Mouse (Mus musculus): ENCODE results near the gene Mrtfb. TPM values are rescaled to one million over a fixed set of nuclear protein-coding genes. Genes with fewer than 3 reads are reported as not detected.

The Mrtfb gene
- polyA plus RNA-seq, 2 experiments = 1.1 to 3.3 TPM

- Histone ChIP-seq H3K36me3 (replicated peaks; ENCODE audit: control insufficient read depth, insufficient read depth, low read depth) (no peaks in the 10 kb centered on the region), H3K4me3 (ENCODE audit: insufficient read depth in 1 of 2, low read depth in 2 of 2, low read length in 2 of 2) (no peak overlapping the region), H3K27ac (no peak overlapping the region), H3K9ac (replicated peaks) (no peak overlapping the region), H3K27me3 (ENCODE audit: control insufficient read depth, insufficient read depth, low read length) (no peaks in the 10 kb centered on the region), H3K4me2 (ENCODE audit: low read depth) (no peak overlapping the region), H3K4me1 (replicated peaks; ENCODE audit: control insufficient read depth in 2 of 2, insufficient read depth in 2 of 2, low read length in 1 of 2) (peaks cover 0 to 10% of the 10 kb centered on the region in 2 experiments; a peak in 2 of 4 replicates), H3K9me3 (ENCODE audit: control insufficient read depth, low read length) (no peaks in the 10 kb centered on the region)
- WGBS (ENCODE audit: insufficient replicate concordance) = 65% methylated on average over 5 of the region's 5 CpGs
- TF ChIP-seq EP300 (IDR thresholded peaks at IDR 0.05; ENCODE audit: low read depth) (no peak), CTCF (IDR thresholded peaks at IDR 0.05; ENCODE audit: low read depth) (no peak)
- DNase-seq (ENCODE audit: low read depth in 3 of 3, low spot score in 3 of 3) (no peak), ATAC-seq (ENCODE audit: insufficient read depth) (no peak)
Measured at GRCm38 (mm10) chr16:13354431-13354830, 98.2 kb downstream of the Mrtfb start.

- 26% methylated on average over 15 of the region's 15 CpGs for WGBS (ENCODE audit: insufficient replicate concordance)
- no peak for ATAC-seq (ENCODE audit: insufficient read depth)
- no peaks in the 10 kb centered on the region for H3K9me3 ChIP-seq (ENCODE audit: control insufficient read depth, low read length)
- H3K36me3 ChIP-seq (replicated peaks; ENCODE audit: control insufficient read depth, insufficient read depth, low read depth) = no peaks in the 10 kb centered on the region
- H3K4me3 ChIP-seq (ENCODE audit: insufficient read depth in 1 of 2, low read depth in 2 of 2, low read length in 2 of 2) = no peak overlapping the region
- no peaks in the 10 kb centered on the region for H3K27me3 ChIP-seq (ENCODE audit: control insufficient read depth, insufficient read depth, low read length)
- H3K4me1 ChIP-seq (replicated peaks; ENCODE audit: control insufficient read depth in 2 of 2, insufficient read depth in 2 of 2, low read length in 1 of 2) = peaks cover 0 to 10% of the 10 kb centered on the region in 2 experiments; a peak in 2 of 4 replicates
- no peak for DNase-seq (ENCODE audit: low read depth in 3 of 3, low spot score in 3 of 3)
- H3K27ac ChIP-seq = no peak overlapping the region
- no peak overlapping the region for H3K9ac ChIP-seq (replicated peaks)
- TF ChIP-seq EP300 (IDR thresholded peaks at IDR 0.05; ENCODE audit: low read depth) (no peak), CTCF (IDR thresholded peaks at IDR 0.05; ENCODE audit: low read depth) (peak; percentile 32)
- peak overlapping the region; percentile 3; the same call in 1 of the 2 replicates for H3K4me2 ChIP-seq (ENCODE audit: low read depth)
Measured at GRCm38 (mm10) chr16:13357806-13358679, 101.8 kb downstream of the Mrtfb start.

- peaks cover 0 to 10% of the 10 kb centered on the region in 2 experiments; a peak in 2 of 4 replicates for H3K4me1 ChIP-seq (replicated peaks; ENCODE audit: control insufficient read depth in 2 of 2, insufficient read depth in 2 of 2, low read length in 1 of 2)
- DNase-seq (ENCODE audit: low read depth in 3 of 3, low spot score in 3 of 3) (no peak), ATAC-seq (ENCODE audit: insufficient read depth) (no peak)
- H3K4me2 ChIP-seq (ENCODE audit: low read depth) = no peak overlapping the region; the same call in 1 of the 2 replicates
- H3K36me3 ChIP-seq (replicated peaks; ENCODE audit: control insufficient read depth, insufficient read depth, low read depth) = no peaks in the 10 kb centered on the region
- H3K9me3 ChIP-seq (ENCODE audit: control insufficient read depth, low read length) = no peaks in the 10 kb centered on the region
- no peaks in the 10 kb centered on the region for H3K27me3 ChIP-seq (ENCODE audit: control insufficient read depth, insufficient read depth, low read length)
- H3K27ac ChIP-seq = no peak overlapping the region
- H3K9ac ChIP-seq (replicated peaks) = no peak overlapping the region
- TF ChIP-seq CTCF (IDR thresholded peaks at IDR 0.05; ENCODE audit: low read depth) = no peak
- no peak for TF ChIP-seq EP300 (IDR thresholded peaks at IDR 0.05; ENCODE audit: low read depth)
- H3K4me3 ChIP-seq (ENCODE audit: insufficient read depth in 1 of 2, low read depth in 2 of 2, low read length in 2 of 2) = no peak overlapping the region
Measured at GRCm38 (mm10) chr16:13358741-13359140, 102.5 kb downstream of the Mrtfb start.

GRCm38 (mm10) chr16:13359405-13359858, 103.2 kb downstream of the Mrtfb start:
- Histone ChIP-seq H3K27ac (no peak overlapping the region), H3K4me3 (ENCODE audit: insufficient read depth in 1 of 2, low read depth in 2 of 2, low read length in 2 of 2) (no peak overlapping the region), H3K9ac (replicated peaks) (no peak overlapping the region), H3K9me3 (ENCODE audit: control insufficient read depth, low read length) (no peaks in the 10 kb centered on the region), H3K27me3 (ENCODE audit: control insufficient read depth, insufficient read depth, low read length) (no peaks in the 10 kb centered on the region), H3K36me3 (replicated peaks; ENCODE audit: control insufficient read depth, insufficient read depth, low read depth) (no peaks in the 10 kb centered on the region), H3K4me1 (replicated peaks; ENCODE audit: control insufficient read depth in 2 of 2, insufficient read depth in 2 of 2, low read length in 1 of 2) (peaks cover 0 to 10% of the 10 kb centered on the region in 2 experiments; a peak in 2 of 4 replicates), H3K4me2 (ENCODE audit: low read depth) (no peak overlapping the region)
- DNase-seq (ENCODE audit: low read depth in 3 of 3, low spot score in 3 of 3) (no peak), ATAC-seq (ENCODE audit: insufficient read depth) (no peak)
- TF ChIP-seq CTCF (IDR thresholded peaks at IDR 0.05; ENCODE audit: low read depth) (no peak), EP300 (IDR thresholded peaks at IDR 0.05; ENCODE audit: low read depth) (no peak)
- 21% methylated on average over 9 of the region's 9 CpGs for WGBS (ENCODE audit: insufficient replicate concordance)

GRCm38 (mm10) chr16:13360208-13360607, 103.9 kb downstream of the Mrtfb start:
- H3K27me3 ChIP-seq (ENCODE audit: control insufficient read depth, insufficient read depth, low read length) = no peaks in the 10 kb centered on the region
- no peak overlapping the region for H3K9ac ChIP-seq (replicated peaks)
- DNase-seq (ENCODE audit: low read depth in 3 of 3, low spot score in 3 of 3) (no peak), ATAC-seq (ENCODE audit: insufficient read depth) (no peak)
- H3K9me3 ChIP-seq (ENCODE audit: control insufficient read depth, low read length) = no peaks in the 10 kb centered on the region
- no peaks in the 10 kb centered on the region for H3K36me3 ChIP-seq (replicated peaks; ENCODE audit: control insufficient read depth, insufficient read depth, low read depth)
- no peak overlapping the region for H3K4me2 ChIP-seq (ENCODE audit: low read depth)
- no peak overlapping the region for H3K27ac ChIP-seq
- peaks cover 0 to 10% of the 10 kb centered on the region in 2 experiments; a peak in 2 of 4 replicates for H3K4me1 ChIP-seq (replicated peaks; ENCODE audit: control insufficient read depth in 2 of 2, insufficient read depth in 2 of 2, low read length in 1 of 2)
- H3K4me3 ChIP-seq (ENCODE audit: insufficient read depth in 1 of 2, low read depth in 2 of 2, low read length in 2 of 2) = no peak overlapping the region
- TF ChIP-seq EP300 (IDR thresholded peaks at IDR 0.05; ENCODE audit: low read depth) = no peak
- TF ChIP-seq CTCF (IDR thresholded peaks at IDR 0.05; ENCODE audit: low read depth) = no peak
